Mouse (Mus musculus) limb, embryonic 10.5 days (tissue): ENCODE measurements around the gene Cyp39a1. TPM values are rescaled to one million over a fixed set of nuclear protein-coding genes. Genes with fewer than 3 reads are reported as not detected.

ENCODE experiments used
- DNase-seq: peaks from one replicate; pipeline ENCODE4 v3.0.0-alpha.2; 2017; ENCODE audit warnings: low spot score
- H3K27ac ChIP-seq: fragments of 300-500 bp; sonication (generic); 2 replicates; pipeline ENCODE4 v1.5.1; 2016; ENCODE audit warnings: mild to moderate bottlenecking
- H3K27me3 ChIP-seq: fragments of 300-500 bp; sonication (generic); 2 replicates; pipeline ENCODE4 v1.6.1; 2016; ENCODE audit warnings: low read depth, mild to moderate bottlenecking; ENCODE audit not compliant: poor library complexity, severe bottlenecking
- H3K36me3 ChIP-seq: fragments of 300-500 bp; sonication (generic); 2 replicates; pipeline ENCODE4 v1.6.1; 2016; ENCODE audit warnings: mild to moderate bottlenecking, moderate library complexity
- H3K4me1 ChIP-seq: fragments of 300-500 bp; sonication (generic); 2 replicates; pipeline ENCODE4 v1.6.1; 2016
- H3K4me3 ChIP-seq: fragments of 300-500 bp; sonication (generic); 2 replicates; pipeline ENCODE4 v1.5.1; 2016; ENCODE audit warnings: mild to moderate bottlenecking, moderate library complexity
- H3K9me3 ChIP-seq: fragments of 300-500 bp; sonication (generic); replicated peaks from 2 replicates; pipeline ENCODE4 v1.6.1; 2016; ENCODE audit warnings: mild to moderate bottlenecking
- WGBS: fragments of 180-500 bp; shearing (Covaris S2); methylation state at CpG from one replicate; pipeline ENCODE4 v1.1.7; 2016; 5-methylcytosine and 5-hydroxymethylcytosine counted together
- polyA plus RNA-seq: library from polyadenylated mRNA; unstranded; fragments of >200 nt; fragmentation: Nextera tagmentation; extraction: Ambion mirVana; gene quantifications from 2 replicates; pipeline ENCODE4 v1.2.1, GENCODE M21; 2016

Gene Cyp39a1
- polyA plus RNA-seq, 1 experiment from 2014 or later, result 30.1 TPM

GRCm38 (mm10) chr17:43744425-43744824 is 77.2 kb downstream of the Cyp39a1 start:
- Histone ChIP-seq H3K36me3 (peaks cover 4% of the 10 kb centered on the region; the same call in 1 of the 2 replicates), H3K27ac (no peak overlapping the region), H3K27me3 (no peaks in the 10 kb centered on the region), H3K4me3 (no peak overlapping the region), H3K4me1 (no peaks in the 10 kb centered on the region; the same call in 1 of the 2 replicates), H3K9me3 (0 out of 2 replicates have a peak, but pooled peaks cover 3% of the 10 kb centered on the region)
- 62% methylated on average over 4 of the region's 4 CpGs for whole genome bisulfite sequencing
- DNase-seq, result no peak

- WGBS, result 95% methylated on average over 6 of the region's 6 CpGs
- no peaks in the 10 kb centered on the region for H3K27me3 ChIP-seq
- DNase-seq, result no peak
Observed at GRCm38 (mm10) chr17:43751146-43751545, 83.9 kb downstream of the Cyp39a1 start.

GRCm38 (mm10) chr17:43752811-43753210 is 85.6 kb downstream of the Cyp39a1 start:
- no peak overlapping the region for H3K4me3 ChIP-seq
- H3K27me3 ChIP-seq, result no peaks in the 10 kb centered on the region
- H3K9me3 ChIP-seq, result no peaks in the 10 kb centered on the region
- no peak for DNase-seq
- no peaks in the 10 kb centered on the region for H3K4me1 ChIP-seq
- H3K27ac ChIP-seq, result no peak overlapping the region
- peaks cover 8% of the 10 kb centered on the region for H3K36me3 ChIP-seq
- 95% methylated on average over 1 of the region's 1 CpGs for WGBS

More at GRCm38 (mm10) chr17:43751146-43751545, 83.9 kb downstream of the Cyp39a1 start:
- Histone ChIP-seq H3K4me3 (no peak overlapping the region), H3K36me3 (peaks cover 8% of the 10 kb centered on the region), H3K9me3 (no peaks in the 10 kb centered on the region), H3K27ac (no peak overlapping the region), H3K4me1 (no peaks in the 10 kb centered on the region)

GRCm38 (mm10) chr17:43754687-43755086 is 87.5 kb downstream of the Cyp39a1 start:
- no peak overlapping the region for H3K27ac ChIP-seq
- H3K4me3 ChIP-seq, result no peak overlapping the region
- WGBS, result 87% methylated on average over 5 of the region's 5 CpGs
- H3K36me3 ChIP-seq, result peaks cover 3% of the 10 kb centered on the region; the same call in 1 of the 2 replicates
- H3K27me3 ChIP-seq, result no peaks in the 10 kb centered on the region
- H3K9me3 ChIP-seq, result no peaks in the 10 kb centered on the region
- no peak for DNase-seq
- H3K4me1 ChIP-seq, result no peaks in the 10 kb centered on the region

GRCm38 (mm10) chr17:43758607-43759259 is 91.5 kb downstream of the Cyp39a1 start:
- no peak overlapping the region for H3K4me3 ChIP-seq
- 55% methylated on average over 15 of the region's 15 CpGs for WGBS
- H3K9me3 ChIP-seq, result no peaks in the 10 kb centered on the region
- no peaks in the 10 kb centered on the region for H3K4me1 ChIP-seq
- no peaks in the 10 kb centered on the region for H3K27me3 ChIP-seq
- H3K27ac ChIP-seq, result no peak overlapping the region
- no peaks in the 10 kb centered on the region for H3K36me3 ChIP-seq
- no peak for DNase-seq

GRCm38 (mm10) chr17:43784531-43784930 is 117.3 kb downstream of the Cyp39a1 start:
- Histone ChIP-seq H3K9me3 (no peaks in the 10 kb centered on the region), H3K36me3 (no peaks in the 10 kb centered on the region), H3K4me3 (no peak overlapping the region), H3K27ac (no peak overlapping the region), H3K4me1 (no peaks in the 10 kb centered on the region), H3K27me3 (no peaks in the 10 kb centered on the region)
- DNase-seq, result no peak
- 90% methylated on average over 4 of the region's 4 CpGs for WGBS

GRCm38 (mm10) chr17:43788222-43788621 is 121.0 kb downstream of the Cyp39a1 start:
- Histone ChIP-seq H3K27me3 (no peaks in the 10 kb centered on the region), H3K4me1 (no peaks in the 10 kb centered on the region), H3K36me3 (no peaks in the 10 kb centered on the region), H3K27ac (no peak overlapping the region), H3K9me3 (no peaks in the 10 kb centered on the region), H3K4me3 (no peak overlapping the region)
- 90% methylated on average over 5 of the region's 5 CpGs for WGBS
- no peak for DNase-seq

GRCm38 (mm10) chr17:43789376-43789775 is 122.2 kb downstream of the Cyp39a1 start:
- Histone ChIP-seq H3K36me3 (no peaks in the 10 kb centered on the region), H3K4me1 (no peaks in the 10 kb centered on the region), H3K27ac (no peak overlapping the region), H3K27me3 (no peaks in the 10 kb centered on the region), H3K4me3 (no peak overlapping the region), H3K9me3 (no peaks in the 10 kb centered on the region)
- DNase-seq, result no peak

- 94% methylated on average over 3 of the region's 3 CpGs for WGBS
- H3K4me1 ChIP-seq, result no peaks in the 10 kb centered on the region
- no peaks in the 10 kb centered on the region for H3K27me3 ChIP-seq
- DNase-seq, result no peak
- no peaks in the 10 kb centered on the region for H3K36me3 ChIP-seq
- H3K9me3 ChIP-seq, result no peaks in the 10 kb centered on the region
- no peak overlapping the region for H3K27ac ChIP-seq
- H3K4me3 ChIP-seq, result no peak overlapping the region
Observed at GRCm38 (mm10) chr17:43791751-43792150, 124.5 kb downstream of the Cyp39a1 start.

GRCm38 (mm10) chr17:43794731-43795280 is 127.6 kb downstream of the Cyp39a1 start:
- 83% methylated on average over 1 of the region's 1 CpGs for WGBS
- H3K4me3 ChIP-seq, result no peak overlapping the region
- H3K27me3 ChIP-seq, result no peaks in the 10 kb centered on the region
- no peak overlapping the region for H3K27ac ChIP-seq
- H3K4me1 ChIP-seq, result no peaks in the 10 kb centered on the region
- no peaks in the 10 kb centered on the region for H3K9me3 ChIP-seq
- no peak for DNase-seq
- H3K36me3 ChIP-seq, result no peaks in the 10 kb centered on the region

Other genes with a start within 250 kb of the Cyp39a1 start
- not detected in 2 replicates for gene Mep1a, start 164.6 kb upstream of the Cyp39a1 start, polyA plus RNA-seq
- 0.18 TPM in 1 of 2 replicates, not detected in the other for gene Ankrd66, start 123.8 kb upstream of the Cyp39a1 start, polyA plus RNA-seq
- gene Pla2g7, start 99.3 kb upstream of the Cyp39a1 start, polyA plus RNA-seq, result 1.0 and 2.2 TPM in 2 replicates
- gene Tdrd6, start 37.1 kb upstream of the Cyp39a1 start, polyA plus RNA-seq, result not detected in 2 replicates
- 25.5 and 35.8 TPM in 2 replicates for gene Slc25a27, start 211 bp upstream of the Cyp39a1 start, polyA plus RNA-seq
- gene Rcan2, start 133.9 kb downstream of the Cyp39a1 start, polyA plus RNA-seq, result 1.7 and 1.9 TPM in 2 replicates